Mouse (Mus musculus): ENCODE measurements at regions not wholly inside any gene's neighbourhood (a gene's known extent, or its start where the extent isn't known, plus 50 kb on each side); places are given as distances from the start of the nearest gene placed in this dataset.

GRCm38 (mm10) chr15:88360375-88361035 lies 239.6 kb upstream of the Zdhhc25 start:
- no peak for TF ChIP-seq CTCF (IDR thresholded peaks at IDR 0.05; ENCODE audit: low read depth)
- Histone ChIP-seq H3K9ac (ENCODE audit: low read depth, low read length) (no peak overlapping the region), H3K4me1 (replicated peaks; ENCODE audit: control insufficient read depth, insufficient read depth, low read length) (no peaks in the 10 kb centered on the region), H3K36me3 (ENCODE audit: control insufficient read depth, insufficient read depth) (no peaks in the 10 kb centered on the region), H3K4me3 (ENCODE audit: low read depth, low read length) (no peak overlapping the region), H3K9me3 (ENCODE audit: control insufficient read depth) (no peaks in the 10 kb centered on the region), H3K27ac (ENCODE audit: low read depth, low read length) (no peak overlapping the region), H3K27me3 (replicated peaks; ENCODE audit: control insufficient read depth, insufficient read depth, low read length) (no peaks in the 10 kb centered on the region), H3K4me2 (replicated peaks; ENCODE audit: low read depth) (no peak overlapping the region)
- 52% methylated on average over 12 of the region's 12 CpGs for WGBS
- ATAC-seq, result no peak

GRCm38 (mm10) chr15:88361351-88361750 lies 238.8 kb upstream of the Zdhhc25 start:
- Histone ChIP-seq H3K27me3 (replicated peaks; ENCODE audit: control insufficient read depth, insufficient read depth, low read length) (no peaks in the 10 kb centered on the region), H3K27ac (ENCODE audit: low read depth, low read length) (no peak overlapping the region), H3K4me2 (replicated peaks; ENCODE audit: low read depth) (no peak overlapping the region), H3K9me3 (ENCODE audit: control insufficient read depth) (no peaks in the 10 kb centered on the region), H3K9ac (ENCODE audit: low read depth, low read length) (no peak overlapping the region), H3K4me1 (replicated peaks; ENCODE audit: control insufficient read depth, insufficient read depth, low read length) (no peaks in the 10 kb centered on the region), H3K36me3 (ENCODE audit: control insufficient read depth, insufficient read depth) (no peaks in the 10 kb centered on the region), H3K4me3 (ENCODE audit: low read depth, low read length) (no peak overlapping the region)
- WGBS, result 71% methylated on average over 5 of the region's 5 CpGs
- no peak for TF ChIP-seq CTCF (IDR thresholded peaks at IDR 0.05; ENCODE audit: low read depth)
- no peak for ATAC-seq

- no peaks in the 10 kb centered on the region for H3K4me1 ChIP-seq (replicated peaks; ENCODE audit: control insufficient read depth, insufficient read depth, low read length)
- H3K9ac ChIP-seq (ENCODE audit: low read depth, low read length), result no peak overlapping the region
- H3K4me3 ChIP-seq (ENCODE audit: low read depth, low read length), result no peak overlapping the region
- no peaks in the 10 kb centered on the region for H3K9me3 ChIP-seq (ENCODE audit: control insufficient read depth)
- ATAC-seq, result no peak
- no peak for TF ChIP-seq CTCF (IDR thresholded peaks at IDR 0.05; ENCODE audit: low read depth)
- H3K4me2 ChIP-seq (replicated peaks; ENCODE audit: low read depth), result no peak overlapping the region
- no peaks in the 10 kb centered on the region for H3K36me3 ChIP-seq (ENCODE audit: control insufficient read depth, insufficient read depth)
- WGBS, result 41% methylated on average over 6 of the region's 6 CpGs
- H3K27me3 ChIP-seq (replicated peaks; ENCODE audit: control insufficient read depth, insufficient read depth, low read length), result no peaks in the 10 kb centered on the region
- H3K27ac ChIP-seq (ENCODE audit: low read depth, low read length), result no peak overlapping the region
Measured at GRCm38 (mm10) chr15:88362966-88363365, 237.1 kb upstream of the Zdhhc25 start.

GRCm38 (mm10) chr15:88370366-88370765 lies 229.7 kb upstream of the Zdhhc25 start:
- ATAC-seq, result no peak
- Histone ChIP-seq H3K9me3 (ENCODE audit: control insufficient read depth) (no peaks in the 10 kb centered on the region), H3K4me3 (ENCODE audit: low read depth, low read length) (no peak overlapping the region), H3K36me3 (ENCODE audit: control insufficient read depth, insufficient read depth) (no peaks in the 10 kb centered on the region), H3K4me2 (replicated peaks; ENCODE audit: low read depth) (no peak overlapping the region), H3K27ac (ENCODE audit: low read depth, low read length) (no peak overlapping the region), H3K9ac (ENCODE audit: low read depth, low read length) (no peak overlapping the region), H3K4me1 (replicated peaks; ENCODE audit: control insufficient read depth, insufficient read depth, low read length) (no peaks in the 10 kb centered on the region), H3K27me3 (replicated peaks; ENCODE audit: control insufficient read depth, insufficient read depth, low read length) (no peaks in the 10 kb centered on the region)
- TF ChIP-seq CTCF (IDR thresholded peaks at IDR 0.05; ENCODE audit: low read depth), result no peak
- WGBS, result 78% methylated on average over 5 of the region's 5 CpGs

GRCm38 (mm10) chr15:88372039-88372438 lies 228.1 kb upstream of the Zdhhc25 start:
- Histone ChIP-seq H3K9ac (ENCODE audit: low read depth, low read length) (no peak overlapping the region), H3K4me2 (replicated peaks; ENCODE audit: low read depth) (no peak overlapping the region), H3K4me1 (replicated peaks; ENCODE audit: control insufficient read depth, insufficient read depth, low read length) (no peaks in the 10 kb centered on the region), H3K36me3 (ENCODE audit: control insufficient read depth, insufficient read depth) (no peaks in the 10 kb centered on the region), H3K9me3 (ENCODE audit: control insufficient read depth) (no peaks in the 10 kb centered on the region), H3K27me3 (replicated peaks; ENCODE audit: control insufficient read depth, insufficient read depth, low read length) (no peaks in the 10 kb centered on the region), H3K4me3 (ENCODE audit: low read depth, low read length) (no peak overlapping the region), H3K27ac (ENCODE audit: low read depth, low read length) (no peak overlapping the region)
- ATAC-seq, result no peak
- TF ChIP-seq CTCF (IDR thresholded peaks at IDR 0.05; ENCODE audit: low read depth), result no peak
- 68% methylated on average over 8 of the region's 8 CpGs for WGBS

- Histone ChIP-seq H3K9me3 (ENCODE audit: control insufficient read depth) (no peaks in the 10 kb centered on the region), H3K27ac (ENCODE audit: low read depth, low read length) (no peak overlapping the region), H3K36me3 (ENCODE audit: control insufficient read depth, insufficient read depth) (no peaks in the 10 kb centered on the region), H3K27me3 (replicated peaks; ENCODE audit: control insufficient read depth, insufficient read depth, low read length) (no peaks in the 10 kb centered on the region), H3K4me3 (ENCODE audit: low read depth, low read length) (no peak overlapping the region), H3K4me1 (replicated peaks; ENCODE audit: control insufficient read depth, insufficient read depth, low read length) (no peaks in the 10 kb centered on the region), H3K9ac (ENCODE audit: low read depth, low read length) (no peak overlapping the region), H3K4me2 (replicated peaks; ENCODE audit: low read depth) (no peak overlapping the region)
- WGBS, result 67% methylated on average over 6 of the region's 6 CpGs
- no peak for ATAC-seq
- no peak for TF ChIP-seq CTCF (IDR thresholded peaks at IDR 0.05; ENCODE audit: low read depth)
Measured at GRCm38 (mm10) chr15:88373923-88374322, 226.2 kb upstream of the Zdhhc25 start.

GRCm38 (mm10) chr15:88379342-88379741 lies 220.8 kb upstream of the Zdhhc25 start:
- H3K27ac ChIP-seq (ENCODE audit: low read depth, low read length), result no peak overlapping the region
- WGBS, result 65% methylated on average over 7 of the region's 7 CpGs
- H3K4me3 ChIP-seq (ENCODE audit: low read depth, low read length), result no peak overlapping the region

More at GRCm38 (mm10) chr15:88379342-88379741, 220.8 kb upstream of the Zdhhc25 start:
- no peaks in the 10 kb centered on the region for H3K9me3 ChIP-seq (ENCODE audit: control insufficient read depth)
- no peak for ATAC-seq
- no peaks in the 10 kb centered on the region for H3K4me1 ChIP-seq (replicated peaks; ENCODE audit: control insufficient read depth, insufficient read depth, low read length)
- no peak overlapping the region for H3K9ac ChIP-seq (ENCODE audit: low read depth, low read length)
- TF ChIP-seq CTCF (IDR thresholded peaks at IDR 0.05; ENCODE audit: low read depth), result no peak
- no peak overlapping the region for H3K4me2 ChIP-seq (replicated peaks; ENCODE audit: low read depth)
- no peaks in the 10 kb centered on the region for H3K36me3 ChIP-seq (ENCODE audit: control insufficient read depth, insufficient read depth)
- no peaks in the 10 kb centered on the region for H3K27me3 ChIP-seq (replicated peaks; ENCODE audit: control insufficient read depth, insufficient read depth, low read length)

Data from intestine, postnatal 0 days (tissue).